Mouse (Mus musculus) layer of hippocampus, adult 9-10 months (tissue): ENCODE results near the gene Gpx2.
"Not testable (repeated sequence)": the region's sequence is repeated elsewhere in the genome, so short reads cannot be mapped to it uniquely, and the experiment has no call there.

Experiments used
- DNase-seq: peaks from one replicate; pipeline ENCODE4 v3.0.0; 2022; ENCODE audit warnings: low spot score

Gpx2 gene

DNA sequence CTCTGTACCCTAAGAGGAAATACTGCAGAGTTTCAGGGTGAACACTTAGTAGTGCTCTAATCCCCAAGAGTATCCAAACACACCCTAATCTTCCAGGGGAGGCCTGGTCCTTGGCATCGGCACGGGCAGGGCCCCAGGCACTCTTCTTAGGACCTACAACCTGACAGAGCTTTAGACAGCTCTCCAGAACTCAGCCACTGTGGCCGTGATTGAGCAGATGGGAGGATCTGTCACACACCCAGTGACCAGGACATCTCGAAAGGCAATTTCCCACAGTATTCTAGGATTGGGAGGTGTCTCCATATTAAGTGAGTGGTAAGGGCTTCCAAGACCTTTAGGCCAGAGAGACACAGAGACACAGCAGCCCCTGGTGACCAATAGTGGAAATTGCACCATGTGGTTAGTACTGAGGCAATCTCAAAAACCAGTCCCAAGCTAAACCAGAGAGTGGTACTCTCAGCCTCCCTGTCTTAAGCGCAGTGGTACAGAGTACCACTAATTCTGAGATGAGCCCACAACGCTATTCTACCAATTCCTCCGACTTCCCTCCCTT, 8.4 kb upstream of the Gpx2 start:
- DNase-seq, result no peak

DNA sequence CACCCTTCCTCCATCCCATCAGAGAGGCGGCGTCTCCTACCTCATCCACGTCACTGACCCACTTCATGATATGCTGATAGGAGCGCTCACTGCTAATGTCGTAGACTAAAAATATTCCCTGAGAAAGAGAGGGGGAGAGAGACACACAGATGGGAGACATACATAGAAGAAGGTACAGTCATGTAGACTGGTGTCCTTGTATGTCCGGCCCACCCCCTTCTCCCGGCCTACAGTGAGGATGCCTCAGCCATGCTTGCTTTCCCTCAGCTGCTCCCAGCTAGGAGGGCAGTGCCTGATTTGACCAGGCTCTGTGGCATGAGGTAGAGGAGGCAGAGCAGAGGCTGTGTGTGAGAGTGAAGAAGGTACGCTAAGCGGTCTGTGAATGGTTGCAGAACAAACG, 7.7 kb upstream of the Gpx2 start:
- DNase-seq, result no peak

DNA sequence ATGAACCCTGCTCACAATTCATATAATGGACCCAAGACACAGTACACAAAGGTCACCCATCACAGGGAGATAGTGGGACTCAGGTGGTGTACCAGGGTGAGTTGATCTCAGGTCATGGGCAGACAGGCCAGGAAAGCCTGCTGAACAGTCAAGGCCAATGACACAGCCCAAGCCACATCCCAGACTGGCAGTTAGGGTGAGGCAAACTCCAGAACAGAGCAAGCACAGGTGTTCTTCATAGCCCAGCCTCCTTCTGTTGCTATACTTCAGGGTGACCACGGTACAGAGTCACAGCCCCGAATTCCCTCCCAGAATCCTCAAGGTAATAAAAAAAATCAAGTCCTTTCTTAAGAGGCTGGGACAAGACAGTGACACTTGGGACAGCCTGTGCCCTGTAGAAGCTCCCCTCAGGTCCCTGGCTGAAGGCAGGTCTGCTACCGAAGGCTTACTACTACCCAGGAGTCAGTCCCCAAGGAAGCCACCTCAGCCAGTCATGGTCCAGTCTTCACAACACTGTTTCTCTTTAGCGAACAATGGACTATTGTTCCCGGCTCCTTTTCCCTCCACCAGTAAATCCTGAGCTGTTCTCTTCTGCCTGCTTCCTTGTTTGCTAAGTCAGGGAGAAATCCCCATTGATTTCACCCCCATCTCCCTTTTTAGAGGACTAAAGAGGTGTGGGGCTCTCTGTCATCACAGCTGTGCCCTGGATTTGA, 2.8 kb upstream of the Gpx2 start:
- DNase-seq, result no peak

GRCm38 (mm10) chr12:76796938-76797539, 1.7 kb upstream of the Gpx2 start:
- no peak for DNase-seq

- DNase-seq, result not testable (repeated sequence)
Measured at GRCm38 (mm10) chr12:76792540-76792939, 2.8 kb downstream of the Gpx2 start.

- no peak for DNase-seq
Measured at GRCm38 (mm10) chr12:76790446-76791084, 4.8 kb downstream of the Gpx2 start.

GRCm38 (mm10) chr12:76784056-76784619, 11.2 kb downstream of the Gpx2 start:
- no peak for DNase-seq

DNA sequence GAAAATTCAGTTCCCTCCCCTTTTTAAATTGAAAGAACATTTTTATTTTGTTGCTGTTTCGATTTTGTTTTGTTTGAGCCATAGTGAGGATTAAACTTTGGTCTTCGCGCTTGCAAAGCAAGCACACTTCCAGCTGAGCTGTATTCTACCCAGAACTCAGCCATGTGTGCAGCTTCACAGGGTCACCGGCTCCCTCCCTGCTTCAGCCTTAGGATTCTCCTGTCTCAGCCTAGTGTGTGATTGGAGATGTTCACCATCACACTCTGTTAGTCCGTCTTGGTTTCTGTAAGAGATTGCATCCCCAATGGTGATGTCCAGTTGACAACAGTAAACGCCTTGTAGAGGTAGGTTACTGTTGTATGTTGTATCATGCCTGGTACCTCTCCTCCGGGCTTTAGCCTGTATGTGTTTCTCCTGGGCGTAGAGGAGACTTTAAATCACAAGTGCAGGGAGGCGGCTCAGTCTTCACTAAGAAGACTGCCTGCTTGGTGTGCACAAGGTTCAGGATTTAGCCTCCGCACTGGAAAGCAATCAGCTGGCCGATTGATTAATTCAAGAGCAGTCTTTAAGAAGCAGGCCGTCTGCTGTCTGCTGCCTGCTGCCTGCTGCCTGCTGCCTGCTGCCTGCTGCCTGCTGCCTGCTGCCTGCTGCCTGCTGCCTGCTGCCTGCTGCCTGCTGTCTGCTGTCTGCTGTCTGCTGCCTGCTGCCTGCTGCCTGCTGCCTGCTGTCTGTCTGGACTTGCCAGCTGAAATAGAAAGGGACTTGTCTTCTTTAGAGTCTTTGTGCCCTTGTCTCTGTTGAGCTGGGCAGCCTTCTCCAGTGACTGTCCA, 14.5 kb downstream of the Gpx2 start:
- no peak for DNase-seq

DNA sequence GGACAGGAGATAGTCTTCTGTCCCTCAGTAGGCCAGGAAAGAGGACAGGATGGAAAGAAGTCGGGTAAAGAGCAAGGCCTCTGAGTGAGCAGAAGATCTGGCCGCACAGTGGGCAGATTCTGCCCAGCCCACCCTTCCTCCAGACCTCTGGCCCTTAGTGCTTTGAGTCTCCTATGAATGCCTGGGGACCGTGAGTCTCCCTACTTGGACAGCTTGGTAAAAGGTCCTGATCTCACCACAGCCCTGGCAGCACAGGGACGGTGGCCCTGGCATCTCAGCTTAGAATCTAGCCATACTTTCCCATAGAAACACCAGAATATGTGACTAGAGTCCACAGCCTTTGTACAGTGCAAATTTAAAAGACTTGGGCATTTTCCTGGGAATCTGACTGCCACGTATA, 15.4 kb downstream of the Gpx2 start:
- no peak for DNase-seq

GRCm38 (mm10) chr12:76778305-76779083, 16.9 kb downstream of the Gpx2 start:
- no peak for DNase-seq

DNA sequence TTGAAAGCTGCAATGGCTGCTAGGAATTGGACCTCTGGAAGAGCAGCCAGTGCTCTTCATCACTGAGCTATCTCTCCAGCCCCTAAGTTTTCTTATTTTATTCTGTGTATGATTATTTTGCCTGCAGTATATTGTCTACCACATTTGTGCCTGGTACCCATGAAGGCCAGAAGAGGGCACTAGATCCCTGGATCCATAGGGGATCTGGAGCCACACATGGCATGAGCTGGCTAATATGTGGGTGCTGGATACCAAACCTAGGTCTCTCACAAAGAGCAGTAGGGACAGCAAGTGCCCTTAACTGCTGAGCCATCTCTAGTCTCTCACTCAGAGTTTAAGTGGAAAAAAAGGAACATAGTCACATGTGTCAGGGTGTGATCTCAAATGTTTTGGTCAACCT, 17.5 kb downstream of the Gpx2 start:
- no peak for DNase-seq

- no peak for DNase-seq
Measured at GRCm38 (mm10) chr12:76776898-76777297, 18.5 kb downstream of the Gpx2 start.

- no peak for DNase-seq
Measured at GRCm38 (mm10) chr12:76775132-76775531, 20.2 kb downstream of the Gpx2 start.

DNA sequence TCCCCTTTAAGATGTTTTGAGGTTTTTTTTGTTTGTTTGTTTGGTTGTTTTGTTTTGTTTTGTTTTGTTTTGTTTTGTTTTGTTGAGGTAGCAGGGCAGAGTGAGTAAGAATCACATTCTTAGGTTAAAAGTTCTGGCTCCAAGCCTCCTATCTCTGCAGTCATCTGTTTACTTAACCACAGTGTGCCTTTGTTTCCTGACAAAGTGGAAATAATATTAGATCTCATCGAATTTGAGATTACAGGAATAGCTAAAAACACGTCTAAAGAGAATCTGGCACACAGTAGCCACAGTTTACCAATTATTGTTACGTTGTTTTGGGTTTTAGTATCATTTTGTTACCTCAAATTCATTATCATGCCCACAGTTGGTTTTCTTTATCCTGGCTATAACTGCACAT, 20.7 kb downstream of the Gpx2 start:
- DNase-seq, result no peak

DNA sequence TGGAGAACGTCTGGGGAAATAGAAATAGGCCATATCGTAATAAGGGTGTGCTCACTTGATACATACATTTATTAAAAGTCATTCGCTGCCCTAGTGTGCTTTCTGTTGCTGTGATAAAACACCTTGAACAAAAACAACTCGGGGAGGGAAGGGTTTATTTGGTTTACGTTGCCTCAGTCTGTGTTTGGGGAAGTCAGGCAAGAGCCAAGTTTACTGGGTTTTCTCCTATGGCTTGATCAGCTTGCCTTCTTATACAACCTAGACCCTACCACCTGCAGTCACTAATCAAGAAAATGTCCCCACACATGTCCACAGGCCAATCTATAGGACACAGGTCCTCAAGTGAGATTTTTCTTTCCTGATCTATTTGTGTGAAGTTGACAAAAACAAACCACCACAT, 23.8 kb downstream of the Gpx2 start:
- DNase-seq, result no peak

DNA sequence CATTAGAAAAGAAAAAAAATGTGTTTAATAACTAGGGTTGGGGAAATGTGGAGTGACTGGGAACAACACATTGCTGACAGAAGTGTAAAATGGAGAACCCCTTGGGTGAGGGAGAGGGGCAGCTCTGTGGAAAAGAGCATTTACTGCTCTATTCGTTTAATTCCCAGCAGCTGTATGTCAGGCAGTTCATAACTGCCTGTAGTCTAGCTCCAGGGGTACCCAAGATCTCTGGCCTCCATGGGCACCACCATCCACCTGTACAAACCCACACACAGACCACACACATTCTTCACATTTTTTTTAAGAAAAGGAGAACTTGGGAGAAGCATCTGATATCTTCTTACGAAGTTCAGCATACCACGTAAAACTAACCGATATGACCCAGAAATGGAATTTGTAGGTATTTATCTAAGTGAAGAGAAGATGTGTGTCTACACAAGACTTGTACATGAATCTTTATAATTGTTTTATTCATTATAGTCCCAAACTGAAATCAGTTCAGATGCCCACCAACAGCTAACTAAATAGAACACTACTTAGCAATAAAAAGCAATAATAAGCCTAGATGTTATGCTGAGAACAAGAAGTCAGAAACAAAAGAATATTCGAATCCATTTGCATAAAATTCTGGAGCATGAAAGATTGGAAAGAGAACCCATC, 24.4 kb downstream of the Gpx2 start:
- no peak for DNase-seq

- DNase-seq, result no peak
Measured at GRCm38 (mm10) chr12:76765901-76766630, 29.3 kb downstream of the Gpx2 start.

DNA sequence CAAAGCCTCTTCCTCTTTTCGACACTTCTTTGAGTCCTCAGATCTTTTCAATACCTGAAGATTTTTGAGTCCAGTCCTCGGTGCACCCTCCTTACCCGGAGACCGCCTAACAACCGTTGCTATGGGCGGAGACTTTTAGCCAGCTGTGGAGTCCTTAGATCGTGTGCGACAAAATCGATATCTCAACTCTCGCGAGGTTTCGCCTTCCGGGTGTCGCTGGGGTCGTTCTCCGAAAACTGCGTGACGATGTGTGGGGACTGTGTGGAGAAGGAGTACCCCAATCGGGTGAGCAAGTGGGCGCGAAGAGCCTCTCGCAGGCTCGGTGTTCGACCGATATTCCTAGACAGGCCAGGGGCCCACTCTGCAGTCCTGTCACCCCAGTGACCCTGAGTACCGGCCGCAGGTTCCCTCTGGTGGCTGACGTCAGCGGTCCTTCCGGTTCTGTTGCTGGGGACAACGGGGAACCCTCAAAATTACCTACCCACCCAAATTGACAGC, 30.0 kb downstream of the Gpx2 start, which contains the start of the genes Churc1 and Fntb:
Gene Churc1, plus strand, starts transcription at position 185 of the 498 bp plus-strand sequence.
Gene Fntb, plus strand, starts transcription at position 236 of the 498 bp plus-strand sequence.
- peak; percentile 76 for DNase-seq

GRCm38 (mm10) chr12:76752652-76753318, 42.6 kb downstream of the Gpx2 start:
- DNase-seq, result peak; percentile 76
